Mouse (Mus musculus): Measurements from ENCODE around the gene Pcmt1.

Gene Pcmt1

GRCm38 (mm10) chr10:7589592-7590233, 91.2 kb downstream of the Pcmt1 start, which contains the start of gene Lrp11:
Gene Lrp11, plus strand, starts transcription at chr10:7589800.
- in situ Hi-C loops (cut with MseI, MboI) = no loop called here

GRCm38 (mm10) chr10:7586771-7587170, 94.2 kb downstream of the Pcmt1 start:
- in situ Hi-C loops (cut with MseI, MboI) = no loop called here

- in situ Hi-C loops (cut with MseI, MboI) = no loop called here
Observed at GRCm38 (mm10) chr10:7582891-7583557, 97.9 kb downstream of the Pcmt1 start.

- in situ Hi-C loops (cut with MseI, MboI) = no loop called here
Observed at GRCm38 (mm10) chr10:7582157-7582890, 98.6 kb downstream of the Pcmt1 start.

GRCm38 (mm10) chr10:7581401-7581800, 99.5 kb downstream of the Pcmt1 start:
- in situ Hi-C loops (cut with MseI, MboI) = no loop called here
